Mouse (Mus musculus): ENCODE measurements at regions not wholly inside any gene's neighbourhood (a gene's known extent, or its start where the extent isn't known, plus 50 kb on each side); places are given as distances from the start of the nearest gene placed in this dataset.

- DNase-seq, result no peak
Measured at GRCm38 (mm10) chr4:62809048-62809447, 156.3 kb upstream of the Zfp618 start.

GRCm38 (mm10) chr4:62819889-62820288 lies 145.5 kb upstream of the Zfp618 start:
- DNase-seq, result no peak

GRCm38 (mm10) chr4:62821288-62821687 lies 144.1 kb upstream of the Zfp618 start:
- DNase-seq, result no peak

DNA sequence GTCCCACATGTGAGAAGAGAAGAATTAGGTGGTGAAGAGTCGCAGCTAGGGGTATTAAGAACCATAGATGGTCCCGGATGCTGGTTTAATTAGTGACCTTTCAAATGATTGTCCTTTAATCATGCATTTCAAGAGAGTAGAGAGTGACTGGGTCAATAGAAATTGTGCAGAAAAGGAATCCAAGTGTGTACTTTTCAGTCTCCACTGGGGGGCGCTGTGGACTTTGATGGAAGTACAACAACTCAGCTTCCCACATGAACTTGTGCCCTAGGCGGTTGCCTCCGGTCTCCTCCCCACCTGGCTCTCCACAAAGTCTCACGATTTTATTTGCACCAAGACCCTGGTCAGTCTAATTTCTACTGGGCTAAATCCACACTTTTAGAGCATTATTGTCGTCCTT lies 142.8 kb upstream of the Zfp618 start:
- peak; percentile 53 for DNase-seq

GRCm38 (mm10) chr4:62823082-62823481 lies 142.3 kb upstream of the Zfp618 start:
- no peak for DNase-seq

DNA sequence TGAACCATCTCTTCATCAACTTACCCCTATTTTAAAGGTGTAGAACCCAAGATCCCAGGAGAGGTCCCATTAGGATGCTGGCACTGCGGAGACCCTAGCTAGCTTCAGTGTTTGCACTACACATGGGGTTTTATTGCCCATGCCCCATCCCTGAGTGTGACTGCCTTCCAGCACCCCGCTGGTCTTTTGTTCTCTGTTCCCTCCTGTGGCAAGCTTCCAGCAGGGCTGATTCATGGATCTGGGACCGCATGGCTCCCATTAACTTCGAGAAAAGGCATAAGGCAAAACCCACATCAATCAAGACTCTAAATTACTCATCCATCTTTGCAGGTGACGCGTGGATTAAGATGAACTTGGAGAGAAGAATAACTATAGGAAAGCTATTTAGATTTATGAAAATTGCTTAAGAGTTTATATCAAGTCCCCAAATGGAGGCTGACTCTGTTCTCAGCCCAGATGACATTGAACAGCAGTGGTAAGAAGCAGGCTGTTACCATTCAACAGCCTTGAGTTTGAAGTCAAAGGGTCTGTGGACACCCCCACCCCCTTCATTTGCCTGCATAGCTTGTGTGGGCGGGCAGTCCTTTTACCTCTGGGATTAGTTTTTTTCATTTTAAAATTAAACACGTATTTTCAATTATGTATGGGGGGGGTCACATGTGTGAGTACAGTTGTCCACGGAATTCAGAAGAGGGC lies 141.7 kb upstream of the Zfp618 start:
- no peak for DNase-seq

- DNase-seq, result no peak
Measured at GRCm38 (mm10) chr4:62824581-62824980, 140.8 kb upstream of the Zfp618 start.

DNA sequence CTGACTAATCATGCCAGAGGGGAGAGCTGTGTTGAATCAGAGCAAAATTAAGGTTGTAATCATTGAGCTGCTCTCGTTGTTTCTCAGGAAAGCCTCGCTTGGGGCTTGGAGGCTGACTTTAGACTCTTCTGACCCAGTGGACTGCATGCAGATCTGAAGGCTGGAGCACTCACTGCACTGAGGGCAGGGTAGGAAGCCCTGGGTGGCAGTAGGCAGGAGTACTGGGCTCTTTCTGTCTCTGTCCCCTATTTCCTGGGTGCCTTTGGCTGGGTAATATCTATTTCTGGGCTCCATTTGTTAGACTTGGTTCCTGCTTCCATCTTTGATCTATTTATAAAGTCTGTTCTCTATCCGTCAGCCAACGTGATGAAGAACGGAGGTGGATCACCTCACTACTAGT lies 140.1 kb upstream of the Zfp618 start:
- DNase-seq, result no peak

- DNase-seq, result no peak
Measured at GRCm38 (mm10) chr4:62828963-62829362, 136.4 kb upstream of the Zfp618 start.

GRCm38 (mm10) chr4:62833944-62834343 lies 131.4 kb upstream of the Zfp618 start:
- DNase-seq, result peak; percentile 5

GRCm38 (mm10) chr4:62836875-62837274 lies 128.5 kb upstream of the Zfp618 start:
- no peak for DNase-seq

DNA sequence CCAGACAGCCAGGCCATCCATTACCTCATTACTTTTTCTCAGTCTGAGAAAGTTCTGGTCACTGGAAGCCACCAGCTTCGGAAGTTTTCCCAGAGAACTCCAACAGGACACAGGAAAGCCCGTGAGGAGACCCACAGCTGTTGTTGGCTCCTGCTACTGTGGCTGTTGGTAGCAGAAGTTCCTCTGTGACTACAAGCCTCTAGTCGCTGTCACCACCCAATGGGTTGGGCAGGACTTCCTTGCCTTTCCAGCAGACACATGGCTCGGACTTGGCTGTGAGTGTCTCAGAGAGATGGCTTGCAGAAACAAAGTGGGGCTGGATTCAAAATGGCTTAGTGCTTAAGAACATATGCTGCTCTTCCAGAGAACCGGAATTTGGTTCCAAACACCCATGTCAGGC lies 114.8 kb upstream of the Zfp618 start:
- no peak for DNase-seq

GRCm38 (mm10) chr4:62853335-62853734 lies 112.0 kb upstream of the Zfp618 start:
- no peak for DNase-seq

GRCm38 (mm10) chr4:62856406-62856805 lies 109.0 kb upstream of the Zfp618 start:
- no peak for DNase-seq

GRCm38 (mm10) chr4:62862756-62863155 lies 102.6 kb upstream of the Zfp618 start:
- DNase-seq, result no peak

DNA sequence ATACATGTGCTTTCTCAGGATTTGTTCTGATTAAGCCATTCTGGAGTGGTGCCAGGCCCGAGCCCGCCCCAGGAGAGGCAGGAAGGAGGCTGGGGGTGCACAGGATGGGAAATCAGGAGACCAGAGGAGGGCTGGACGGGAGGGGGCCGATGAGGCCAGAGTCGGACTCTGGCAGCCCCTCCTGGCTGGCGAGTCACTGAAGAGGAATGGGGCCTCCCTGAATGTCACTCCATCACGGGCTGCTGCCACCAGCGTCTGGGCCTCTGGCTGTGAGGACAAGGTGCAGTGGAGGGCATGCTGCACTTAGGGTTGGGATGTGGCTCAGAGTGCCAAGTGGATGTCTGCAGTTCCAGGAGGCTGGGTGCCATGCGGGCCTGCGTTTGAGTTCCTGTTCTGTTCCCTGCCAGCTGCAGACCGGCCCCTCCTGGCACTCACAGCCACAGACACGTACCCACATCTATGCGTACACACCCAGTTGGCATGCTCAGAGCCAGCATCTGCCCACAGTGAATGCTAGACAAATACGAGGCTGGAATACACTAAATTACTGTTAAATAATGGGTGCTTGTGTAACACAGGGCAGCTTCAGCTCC lies 94.9 kb upstream of the Zfp618 start:
- DNase-seq, result no peak

DNA sequence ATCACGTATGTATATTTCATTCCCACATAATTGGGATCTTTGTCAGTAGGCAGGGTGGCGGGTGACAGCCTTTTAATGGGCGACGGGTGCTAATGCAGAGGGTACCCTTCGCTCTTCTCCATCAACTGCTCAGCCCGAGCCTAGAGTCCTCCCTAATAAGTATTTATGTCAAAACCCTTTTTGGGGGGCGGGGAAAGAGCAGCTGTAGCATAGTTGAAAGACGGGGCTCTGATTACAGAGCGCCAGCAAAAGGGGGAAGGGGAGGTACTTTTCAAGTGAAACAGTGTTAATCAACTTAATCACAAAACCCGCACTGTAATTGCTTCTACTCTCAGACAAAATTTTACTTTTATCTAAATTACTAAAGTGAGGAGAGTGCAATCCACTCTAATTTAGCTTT lies 92.8 kb upstream of the Zfp618 start:
- no peak for DNase-seq

- no peak for DNase-seq
Measured at GRCm38 (mm10) chr4:62873986-62874385, 91.4 kb upstream of the Zfp618 start.

DNA sequence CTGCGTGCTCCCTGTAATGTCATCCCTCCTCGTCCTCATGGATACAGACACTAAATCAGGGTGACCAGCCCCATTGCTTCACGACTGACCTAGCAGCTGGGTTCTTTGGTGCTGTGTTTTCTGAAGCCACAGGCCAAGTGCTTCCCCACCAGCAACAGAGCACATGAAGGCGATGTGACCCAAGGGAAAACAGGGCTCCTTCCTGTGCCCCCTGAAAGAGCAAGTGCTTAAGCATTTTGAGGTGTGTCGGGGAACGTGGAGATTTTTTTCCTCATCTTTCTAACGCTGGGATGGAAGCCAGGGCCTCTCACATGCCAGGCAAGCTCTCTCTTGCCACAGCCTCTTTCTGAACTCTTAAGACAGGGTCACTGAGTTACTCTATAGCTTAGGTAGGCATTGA lies 87.3 kb upstream of the Zfp618 start:
- no peak for DNase-seq

- no peak for DNase-seq
Measured at GRCm38 (mm10) chr4:62878927-62879326, 86.4 kb upstream of the Zfp618 start.

DNA sequence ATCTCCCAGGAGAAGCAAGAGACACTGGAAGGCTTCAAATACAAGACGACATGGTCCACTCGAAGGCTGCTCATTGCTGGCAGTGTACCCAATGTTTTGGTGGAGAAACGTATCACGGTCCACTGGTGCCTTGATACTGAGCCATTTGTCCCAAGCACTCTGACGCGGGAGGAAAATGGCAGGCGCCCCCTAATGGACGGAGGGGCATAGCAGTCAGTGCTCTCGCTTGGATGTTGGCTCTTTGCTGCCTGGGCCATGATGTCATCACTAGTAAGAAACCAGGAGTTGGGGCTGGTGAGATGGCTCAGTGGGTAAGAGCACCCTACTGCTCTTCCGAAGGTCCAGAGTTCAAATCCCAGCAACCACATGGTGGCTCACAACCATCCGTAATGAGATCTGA lies 83.5 kb upstream of the Zfp618 start:
- no peak for DNase-seq

DNA sequence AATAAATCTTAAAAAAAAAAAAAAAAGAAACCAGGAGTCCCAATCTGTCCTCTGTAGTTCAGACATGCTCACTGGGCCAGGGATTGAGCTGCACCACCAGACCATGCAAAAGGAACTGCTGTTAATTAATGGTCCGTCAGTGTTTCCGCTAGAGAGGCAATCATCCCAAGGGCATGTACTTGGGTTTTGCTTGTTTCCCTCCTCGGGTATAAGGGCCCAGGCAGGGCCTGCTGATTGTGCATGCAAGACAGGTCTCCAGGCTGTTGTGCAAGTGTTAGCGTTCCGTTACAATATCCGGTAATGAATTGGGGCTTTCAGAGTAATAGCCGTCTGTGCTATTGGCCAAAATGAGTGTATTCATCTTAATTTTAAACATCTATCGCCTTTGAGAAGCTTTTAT lies 83.1 kb upstream of the Zfp618 start:
- no peak for DNase-seq

DNA sequence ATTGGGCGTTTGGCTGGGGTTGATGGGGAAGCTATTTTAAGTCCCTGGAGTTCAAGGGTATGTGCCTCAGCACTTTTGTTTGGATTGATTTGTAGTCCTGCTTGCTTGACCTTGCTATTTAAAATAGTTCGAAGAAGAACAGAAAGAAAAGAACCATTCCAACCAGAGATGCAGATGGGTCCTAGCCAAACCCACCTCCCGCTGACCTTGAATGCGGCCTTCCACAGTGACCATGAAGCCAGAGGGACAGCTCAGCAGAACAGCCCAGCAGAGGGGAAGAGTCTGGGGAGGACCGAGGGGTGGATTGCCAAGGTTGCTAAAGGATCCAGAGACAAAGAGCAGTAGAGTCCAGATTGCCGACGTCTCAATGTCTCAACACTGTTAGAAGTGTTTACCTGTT lies 76.6 kb upstream of the Zfp618 start:
- peak; percentile 64 for DNase-seq

DNA sequence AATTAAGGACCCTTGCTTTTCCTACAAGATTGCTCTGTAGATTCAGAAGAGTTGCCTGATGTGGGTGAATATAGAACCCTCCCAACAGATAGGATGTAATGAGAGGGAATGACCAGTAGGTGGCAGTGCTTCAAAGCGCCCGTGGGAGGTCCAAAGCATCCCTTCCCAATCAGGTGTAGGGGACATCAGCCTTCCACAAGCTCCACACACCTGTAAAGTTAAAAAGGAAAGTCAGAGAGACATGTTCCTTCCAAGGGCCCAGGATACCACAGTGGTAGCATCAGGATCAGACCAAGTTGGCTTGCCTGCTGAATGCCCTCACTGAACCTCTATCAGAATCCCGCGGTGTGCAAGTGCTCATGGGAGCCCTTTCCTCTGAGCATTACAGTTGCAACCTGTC lies 75.7 kb upstream of the Zfp618 start:
- no peak for DNase-seq

Data from adrenal gland, adult 8-10 months (tissue).